Mouse (Mus musculus): ENCODE results near the gene Cep83.
"Not testable (repeated sequence)": the region's sequence is repeated elsewhere in the genome, so short reads cannot be mapped to it uniquely, and the experiment has no call there.

Cep83 gene

DNA sequence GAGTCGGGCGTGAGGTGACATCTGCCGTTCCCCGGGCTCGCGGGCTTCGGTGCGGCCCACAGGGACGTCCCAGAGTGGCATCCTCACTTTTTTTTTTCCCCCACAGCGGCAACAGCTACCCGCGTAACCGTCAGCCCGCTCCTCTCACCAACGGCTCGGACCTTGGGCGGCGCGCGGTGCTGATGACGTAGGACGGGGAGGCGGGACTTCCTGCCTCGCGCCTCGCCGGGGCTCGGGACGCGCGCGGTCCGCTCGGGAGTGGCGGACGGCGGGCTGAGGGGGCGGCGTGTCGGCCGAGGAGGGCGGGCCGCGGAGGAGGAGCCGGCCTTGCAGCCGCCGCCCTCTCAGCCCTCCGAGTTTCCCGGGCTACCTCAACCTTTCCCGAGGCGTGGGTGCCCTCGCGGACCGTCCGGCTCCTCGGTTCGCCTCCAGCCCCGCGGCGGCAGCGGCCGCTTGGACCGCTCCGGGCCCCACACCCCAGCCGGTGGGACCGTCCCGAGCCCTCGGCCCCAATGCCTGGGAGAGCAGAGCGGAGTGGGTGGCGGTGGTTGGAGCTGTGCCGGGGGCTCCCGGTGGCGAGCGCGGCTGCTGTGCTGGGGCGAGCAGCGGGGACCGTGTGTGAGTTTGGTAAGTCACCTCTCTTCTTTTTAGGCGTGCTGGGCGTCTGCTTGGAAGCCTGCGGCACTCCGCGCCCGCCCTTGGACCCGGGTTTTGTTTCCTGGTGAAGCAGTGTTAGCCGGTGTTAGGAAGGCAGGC, at the start of gene Cep83:
Cep83 (plus strand) TSS at position 235 of the 756 bp plus-strand sequence.
- peak; percentile 90 to 94 for DNase-seq

GRCm38 (mm10) chr10:94639281-94639680, 49.2 kb upstream of the Cep83 start:
- no peak for DNase-seq

DNA sequence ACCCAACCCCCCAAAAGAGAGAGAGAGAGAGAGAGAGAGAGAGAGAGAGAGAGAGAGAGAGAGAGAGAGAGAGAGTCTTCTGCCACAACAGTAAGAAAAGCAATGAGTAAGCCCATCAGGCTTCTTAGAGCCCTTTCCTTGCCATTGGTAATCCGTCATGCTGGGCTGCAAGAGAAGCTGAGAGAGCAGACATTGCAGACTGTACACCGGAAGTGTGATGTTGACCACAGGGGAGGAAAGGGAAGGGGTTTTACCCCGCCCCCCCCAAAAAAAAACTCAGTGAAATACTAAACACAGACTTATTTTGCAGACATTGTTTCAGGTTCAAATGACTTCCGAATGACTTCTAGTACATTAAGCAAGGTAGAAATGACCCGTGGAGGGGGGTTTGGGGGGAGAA, 48.4 kb upstream of the Cep83 start:
- DNase-seq: no peak

GRCm38 (mm10) chr10:94664036-94664435, 24.4 kb upstream of the Cep83 start:
- DNase-seq: no peak

DNA sequence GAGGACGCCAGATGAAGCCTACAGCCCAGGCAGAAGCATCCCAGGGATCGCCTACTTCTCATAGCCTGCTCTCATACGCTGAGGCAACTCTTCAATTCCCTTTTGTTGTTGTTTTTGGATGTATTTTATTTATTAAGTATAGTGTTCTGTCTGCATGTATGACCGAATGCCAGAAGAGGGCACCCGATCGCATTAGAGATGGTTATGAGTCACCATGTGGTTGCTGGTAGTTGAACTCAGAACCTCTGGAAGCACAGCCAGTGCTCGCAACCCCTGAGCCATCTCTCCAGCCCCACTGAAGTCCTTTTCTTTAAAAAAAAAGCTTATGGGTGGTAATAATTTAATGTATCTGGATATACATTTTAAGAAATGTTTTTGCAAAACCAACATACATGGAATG, 24.0 kb upstream of the Cep83 start:
- no peak for DNase-seq

GRCm38 (mm10) chr10:94668147-94668546, 20.3 kb upstream of the Cep83 start:
- DNase-seq: no peak

DNA sequence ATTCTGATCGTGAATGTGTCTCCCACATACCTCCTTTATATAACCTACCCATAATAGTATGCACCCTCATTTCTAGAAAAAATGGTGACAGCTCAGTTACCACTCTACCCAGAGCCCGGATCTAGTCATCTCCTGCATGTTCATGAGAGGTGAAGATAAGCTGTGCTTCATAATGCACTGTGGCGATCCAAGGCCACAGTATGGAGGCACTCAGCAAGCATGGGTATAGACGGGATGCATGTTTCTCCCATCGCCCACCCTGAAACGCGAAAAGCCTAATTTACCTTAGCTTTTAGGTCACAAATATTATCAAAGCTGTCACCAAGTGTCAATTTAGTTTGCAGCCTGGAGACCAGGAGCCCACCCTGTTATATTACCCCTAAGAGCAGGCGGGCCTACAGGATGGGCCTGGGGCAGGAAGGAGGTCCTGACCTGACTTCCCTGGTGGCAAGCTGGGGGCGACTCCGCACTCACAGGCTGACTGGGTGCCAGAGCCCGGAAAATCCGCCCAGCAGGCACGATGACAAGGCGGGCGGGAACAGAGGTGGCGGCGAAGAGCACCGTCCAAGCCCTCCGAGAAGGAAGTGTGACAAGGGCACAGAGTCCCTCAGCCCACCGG, 544 bp upstream of the Cep83 start:
- no peak for DNase-seq

DNA sequence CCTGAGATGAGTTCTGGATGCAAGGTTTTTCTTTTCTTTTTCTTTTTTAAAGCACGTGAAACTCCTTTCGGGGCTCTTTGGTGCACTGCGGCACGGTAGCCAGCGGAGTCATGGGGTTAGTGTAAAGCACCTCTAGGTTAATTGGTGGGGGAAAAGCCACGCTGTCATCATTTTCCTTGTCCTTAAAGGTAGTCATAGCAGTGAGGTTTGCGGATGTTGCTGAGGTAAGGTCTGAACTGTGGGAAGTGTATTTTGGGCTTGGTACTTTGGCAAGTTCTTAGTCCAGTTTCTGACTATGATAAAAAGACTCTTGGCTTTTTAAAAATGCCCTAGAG, 689 bp downstream of the Cep83 start:
- DNase-seq: no peak

GRCm38 (mm10) chr10:94690376-94690775, 1.9 kb downstream of the Cep83 start:
- no peak for DNase-seq

DNA sequence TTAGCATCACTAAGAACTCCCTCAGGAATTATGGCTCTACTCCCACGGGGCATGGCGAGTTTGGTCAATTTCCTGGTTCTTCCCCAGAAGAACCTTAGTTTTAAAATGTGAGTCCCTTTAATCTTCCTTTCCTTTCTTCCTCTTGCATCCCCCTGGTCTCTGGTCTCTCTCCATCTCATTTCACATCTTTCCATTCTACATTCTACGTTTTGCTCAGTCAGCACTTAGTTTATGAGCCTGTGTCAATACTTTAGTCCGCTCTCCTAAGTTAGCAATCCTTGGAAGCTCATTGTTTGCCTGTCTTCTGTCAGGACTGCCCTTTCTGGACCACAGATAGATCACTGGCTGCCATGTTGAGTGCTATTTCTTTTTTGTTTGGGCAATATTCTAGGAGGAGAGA, 3.7 kb downstream of the Cep83 start:
- no peak for DNase-seq

- no peak for DNase-seq
These were observed 17.3 kb downstream of the Cep83 start for GRCm38 (mm10) chr10:94705643-94706258.

DNA sequence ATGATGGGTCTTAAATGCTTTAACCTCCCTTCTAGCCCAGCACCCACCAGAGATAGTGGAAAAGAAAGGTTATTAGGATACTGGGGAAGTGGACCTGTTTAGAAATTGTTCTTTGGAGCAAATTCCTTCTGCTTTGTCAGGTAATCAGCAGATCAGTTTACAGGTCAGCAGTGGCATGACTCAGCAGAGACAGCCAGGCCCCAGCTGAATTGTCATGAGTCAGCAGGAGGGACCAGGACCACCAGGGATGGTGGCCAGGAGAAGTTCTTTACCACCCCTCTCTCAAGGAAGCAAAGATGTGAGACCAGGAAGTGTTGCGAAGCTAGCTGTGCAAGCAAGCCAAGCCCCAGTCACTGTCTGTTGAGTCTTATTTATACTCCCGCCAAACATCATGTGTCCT, 18.2 kb downstream of the Cep83 start:
- no peak for DNase-seq

- DNase-seq: no peak
These were observed 21.3 kb downstream of the Cep83 start for GRCm38 (mm10) chr10:94709622-94710319.

GRCm38 (mm10) chr10:94710320-94710695, 21.9 kb downstream of the Cep83 start:
- DNase-seq: no peak

- no peak for DNase-seq
These were observed 31.8 kb downstream of the Cep83 start for GRCm38 (mm10) chr10:94720300-94720699.

DNA sequence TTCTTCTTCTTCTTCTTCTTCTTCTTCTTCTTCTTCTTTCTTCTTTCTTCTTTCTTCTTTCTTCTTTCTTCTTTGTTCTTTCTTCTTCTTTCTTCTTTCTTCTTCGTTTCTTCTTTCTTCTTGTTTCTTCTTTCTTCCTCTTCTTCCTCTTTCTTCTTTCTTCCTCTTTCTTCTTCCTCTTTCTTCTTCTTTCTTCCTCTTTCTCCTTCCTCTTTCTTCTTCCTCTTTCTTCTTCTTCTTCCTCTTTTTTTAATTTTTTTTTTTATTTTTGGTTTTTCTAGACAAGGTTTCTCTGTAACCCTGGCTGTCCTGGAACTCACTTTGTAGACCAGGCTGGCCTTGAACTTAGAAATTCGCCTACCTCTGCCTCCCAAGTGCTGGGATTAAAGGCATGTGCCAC, 39.6 kb downstream of the Cep83 start:
- not testable (repeated sequence) for DNase-seq

DNA sequence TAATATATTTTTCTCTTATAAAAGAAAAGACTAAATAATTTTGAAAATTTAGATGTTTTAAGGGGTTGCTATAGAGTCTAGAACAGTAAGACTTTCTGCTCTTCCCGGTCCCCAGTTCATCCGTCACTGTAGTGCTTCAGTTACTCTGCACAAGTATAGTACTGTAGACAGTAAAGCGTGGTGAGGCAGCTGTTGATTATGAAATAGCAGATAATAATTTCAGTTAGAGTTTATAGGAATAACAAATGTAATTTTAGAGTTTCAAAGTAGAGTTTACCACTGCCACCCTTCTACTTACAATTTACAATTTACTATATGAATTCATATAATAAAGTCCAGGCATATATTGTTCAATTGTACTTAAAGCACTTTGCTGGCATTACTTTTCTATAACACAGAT, 42.0 kb downstream of the Cep83 start:
- no peak for DNase-seq

DNA sequence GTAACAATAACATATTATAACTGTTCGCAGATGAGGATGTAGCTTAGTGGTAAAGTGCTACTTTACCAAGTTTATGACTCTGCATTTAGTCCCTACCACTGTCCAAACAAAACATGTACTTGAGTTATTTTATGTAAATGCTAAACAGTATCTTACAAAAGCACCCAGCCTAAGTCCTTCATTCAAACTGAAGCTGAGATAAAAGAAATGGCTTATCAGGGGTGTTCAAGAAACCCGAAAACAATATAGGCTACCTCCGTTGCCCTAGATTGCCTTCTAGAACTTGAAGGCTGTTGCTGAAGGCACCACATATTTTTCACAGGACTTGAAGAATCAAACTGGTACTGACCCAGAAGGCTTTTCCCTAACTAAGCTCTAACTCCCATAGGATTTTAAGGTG, 46.4 kb downstream of the Cep83 start:
- DNase-seq: no peak

DNA sequence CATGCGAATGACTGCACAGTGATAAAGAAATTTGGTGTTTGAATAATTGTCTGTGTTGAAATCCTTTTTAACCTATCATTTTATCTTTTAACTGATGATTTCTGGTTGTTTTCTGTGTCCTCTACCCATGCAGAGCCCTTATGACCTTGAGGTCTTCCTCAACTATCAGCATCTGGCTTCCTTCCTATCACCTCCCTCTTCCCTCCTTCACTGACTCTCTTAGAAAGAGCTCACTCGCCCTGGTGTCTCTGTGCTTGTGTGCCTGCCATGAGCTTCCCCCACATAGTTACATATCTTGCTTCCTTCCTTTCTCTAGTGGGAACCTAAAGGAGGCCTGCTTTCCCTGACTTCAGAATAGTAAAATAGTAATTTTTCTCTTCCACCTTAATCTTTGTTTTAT, 51.8 kb downstream of the Cep83 start:
- no peak for DNase-seq

DNA sequence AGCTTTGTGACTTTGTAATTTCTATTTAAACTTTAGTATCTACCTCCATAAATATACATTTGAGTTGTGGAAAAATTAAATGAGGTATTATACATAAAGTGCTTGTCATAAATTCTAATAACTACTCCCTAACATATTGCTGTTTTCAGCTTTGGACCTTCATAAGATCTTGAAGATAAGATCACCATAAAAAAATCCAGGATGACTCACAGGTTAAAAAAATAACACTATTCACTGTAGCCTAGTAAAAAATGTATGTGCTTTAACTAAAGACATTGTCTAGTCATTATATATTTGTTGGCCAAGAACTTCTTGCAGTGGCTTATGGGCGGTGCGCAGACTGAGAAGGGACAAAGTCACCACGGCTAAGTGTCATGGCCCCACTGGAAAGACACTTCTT, 53.0 kb downstream of the Cep83 start:
- no peak for DNase-seq

GRCm38 (mm10) chr10:94747011-94747410, 58.6 kb downstream of the Cep83 start:
- no peak for DNase-seq

- no peak for DNase-seq
These were observed 83.0 kb downstream of the Cep83 start for GRCm38 (mm10) chr10:94771496-94771895.

- DNase-seq: no peak
These were observed 89.1 kb downstream of the Cep83 start for GRCm38 (mm10) chr10:94777576-94777975.

DNA sequence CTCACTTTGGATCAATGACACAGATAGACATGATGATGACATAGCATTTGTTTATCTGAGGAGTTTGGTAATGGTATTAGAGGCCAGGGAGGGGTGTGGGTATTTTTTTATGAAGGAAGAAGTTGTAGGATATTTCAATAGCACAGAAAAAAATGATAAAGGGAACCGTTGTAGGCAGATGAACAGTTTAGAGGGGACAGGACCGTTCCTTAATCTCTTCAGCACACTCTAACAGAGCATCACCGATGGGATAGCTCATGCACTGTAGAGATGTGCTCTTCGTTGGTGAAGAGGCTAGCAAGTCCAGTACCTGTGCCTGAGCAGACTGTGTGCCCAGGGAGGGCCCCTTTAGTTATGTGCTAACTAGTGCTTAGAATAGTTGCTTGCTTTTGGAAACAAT, 90.9 kb downstream of the Cep83 start:
- DNase-seq: no peak
